Mouse (Mus musculus): ENCODE results near the gene Drg1.
"Not testable (repeated sequence)": the region's sequence is repeated elsewhere in the genome, so short reads cannot be mapped to it uniquely, and the experiment has no call there.

Drg1 gene

DNA sequence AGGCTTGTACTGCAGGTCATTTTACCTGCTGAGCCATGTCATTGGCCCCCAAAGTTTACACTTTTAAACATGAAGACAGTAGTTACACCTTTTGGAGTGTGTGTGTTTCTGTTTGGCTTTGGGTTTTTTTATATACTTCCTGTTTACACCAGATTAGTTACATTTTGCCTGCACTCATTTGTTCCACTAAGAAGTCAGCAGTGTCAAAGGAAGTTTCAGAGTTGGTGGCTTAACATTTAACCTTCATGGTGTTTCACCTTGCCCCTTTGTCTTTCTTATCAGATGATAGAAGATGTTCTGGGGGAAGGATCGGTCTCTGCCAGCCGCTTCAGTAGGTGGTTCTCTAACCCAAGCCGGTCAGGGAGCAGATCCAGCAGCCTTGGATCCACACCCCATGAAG is 39.1 kb downstream of the Drg1 start:
- in situ Hi-C loops (cut with MboI, MseI) = loop anchor here (10.0 kb wide), 1 partner anchor 78 kb away; no protein-coding TSS in a partner anchor

DNA sequence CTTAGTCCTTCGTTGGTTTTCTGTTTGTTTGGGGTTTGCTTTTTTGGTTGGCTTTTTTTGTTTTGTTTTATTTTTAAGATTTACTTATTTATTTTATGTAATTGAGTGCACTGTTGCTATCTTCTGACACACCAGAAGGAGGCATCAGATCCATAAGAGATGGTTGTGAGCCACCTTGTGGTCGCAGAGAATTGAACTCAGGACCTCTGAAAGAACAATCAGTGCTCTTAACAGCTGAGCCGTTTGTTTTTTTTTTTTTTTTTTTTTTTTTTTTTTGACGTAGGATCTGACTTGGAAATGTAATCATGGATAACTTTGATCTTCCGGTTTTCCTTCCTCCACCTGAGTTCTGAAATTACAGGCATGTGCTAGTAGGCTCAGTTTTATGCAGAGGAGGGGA is 43.1 kb downstream of the Drg1 start:
- in situ Hi-C loops (cut with MboI, MseI) = loop anchor here (10.0 kb wide), 1 partner anchor 82 kb away; no protein-coding TSS in a partner anchor

- in situ Hi-C loops (cut with MboI, MseI) = no loop called here
Observed at GRCm38 (mm10) chr11:3212526-3212925, 53.7 kb downstream of the Drg1 start.

- in situ Hi-C loops (cut with MboI, MseI) = loop anchor here (10.0 kb wide), 1 partner anchor 1878 kb away; no protein-coding TSS in a partner anchor
Observed at GRCm38 (mm10) chr11:3206783-3207182, 59.4 kb downstream of the Drg1 start.

GRCm38 (mm10) chr11:3205207-3205606 is 61.0 kb downstream of the Drg1 start:
- in situ Hi-C loops (cut with MboI, MseI) = loop anchor here (10.0 kb wide), 1 partner anchor 1880 kb away; no protein-coding TSS in a partner anchor

DNA sequence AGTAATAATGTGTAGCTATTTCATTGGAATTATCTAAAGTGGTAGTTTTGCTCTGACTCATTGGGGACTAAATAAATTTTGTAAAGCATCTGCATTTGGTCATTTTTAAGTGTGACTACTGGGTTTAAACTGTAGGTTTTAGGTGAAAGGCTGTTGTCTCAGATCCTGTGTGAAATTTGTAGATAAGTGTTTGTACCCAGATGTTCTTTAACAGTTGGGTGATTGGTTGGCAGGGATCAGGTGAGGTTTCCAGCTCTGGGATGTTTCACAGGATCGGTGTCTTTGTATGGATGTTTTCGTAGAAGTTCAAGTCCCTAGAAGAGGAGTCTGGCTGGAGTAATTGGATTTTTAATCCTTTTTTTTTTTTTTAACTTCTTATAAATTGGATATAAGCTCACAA is 62.4 kb downstream of the Drg1 start:
- in situ Hi-C loops (cut with MboI, MseI) = loop anchor here (10.0 kb wide), 1 partner anchor 1881 kb away; no protein-coding TSS in a partner anchor

GRCm38 (mm10) chr11:3202781-3203441 is 63.3 kb downstream of the Drg1 start:
- in situ Hi-C loops (cut with MboI, MseI) = loop anchor here (10.0 kb wide), 1 partner anchor 1882 kb away; no protein-coding TSS in a partner anchor

GRCm38 (mm10) chr11:3202231-3202701 is 63.9 kb downstream of the Drg1 start, which contains the start of gene Eif4enif1:
Gene Eif4enif1, plus strand, starts transcription at chr11:3202392.
- in situ Hi-C loops (cut with MboI, MseI) = loop anchor here (10.0 kb wide), 1 partner anchor 1883 kb away; no protein-coding TSS in a partner anchor

DNA sequence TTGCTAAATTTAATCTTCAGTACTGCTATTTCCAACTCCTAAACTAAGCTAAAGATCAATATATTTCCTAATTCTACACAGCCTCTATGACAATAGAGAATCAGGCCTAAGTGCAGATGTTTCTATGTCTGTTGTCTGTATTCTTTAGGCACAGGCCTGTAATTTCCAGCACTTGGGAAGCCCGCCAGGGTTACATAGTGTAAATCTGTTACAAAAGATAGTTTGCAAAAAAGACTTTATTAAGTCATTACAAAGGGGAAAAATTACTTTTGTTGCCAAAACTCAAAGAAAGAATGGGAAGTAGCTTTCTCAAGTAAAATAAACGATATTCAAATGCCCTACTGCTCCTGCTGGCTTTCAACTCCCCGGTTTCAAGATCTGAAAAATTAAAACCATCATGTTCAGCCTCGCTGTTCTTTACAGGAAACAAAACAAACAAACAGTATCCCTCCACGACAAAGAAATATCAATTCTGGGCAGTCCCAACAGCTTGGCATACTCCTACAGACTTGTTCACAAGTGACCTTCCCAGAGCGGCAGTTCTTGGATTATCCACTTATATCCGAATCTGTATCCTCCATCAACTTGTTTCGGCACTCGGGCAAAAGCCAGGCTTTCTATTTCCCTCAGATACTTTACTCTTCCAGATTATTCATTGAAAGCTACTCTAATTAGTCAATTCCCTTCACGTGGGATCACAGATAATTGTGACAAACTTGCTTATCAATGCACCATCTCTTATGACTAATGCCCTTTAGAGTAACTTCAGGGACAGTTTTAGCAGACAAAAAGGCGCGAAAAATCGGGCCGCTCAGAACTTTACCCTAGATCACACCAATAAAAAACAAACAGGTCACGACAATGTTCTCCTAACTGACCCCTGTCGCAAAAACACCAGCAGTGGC is 64.6 kb downstream of the Drg1 start:
- in situ Hi-C loops (cut with MboI, MseI) = loop anchor here (10.0 kb wide), 1 partner anchor 1883 kb away; no protein-coding TSS in a partner anchor

DNA sequence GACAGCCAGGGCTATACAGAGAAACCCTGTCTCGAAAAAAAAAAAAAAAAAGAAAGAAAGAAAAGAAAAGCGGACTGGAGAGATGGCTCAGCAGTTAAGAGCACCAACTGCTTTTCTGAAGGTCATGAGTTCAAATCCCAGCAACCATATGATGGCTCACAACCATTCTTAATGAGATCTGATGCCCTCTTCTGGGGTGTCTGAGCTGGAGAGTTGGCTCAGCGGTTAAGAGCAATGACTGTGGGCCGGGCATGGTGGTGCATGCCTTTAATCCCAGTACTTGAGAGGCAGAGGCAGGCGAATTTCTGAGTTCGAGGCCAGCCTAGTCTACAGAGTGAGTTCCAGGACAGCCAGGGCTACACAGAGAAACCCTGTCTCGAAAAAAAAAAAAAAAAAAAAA is 65.6 kb downstream of the Drg1 start:
- in situ Hi-C loops (cut with MboI, MseI) = loop anchor here (10.0 kb wide), 1 partner anchor 1884 kb away; no protein-coding TSS in a partner anchor

DNA sequence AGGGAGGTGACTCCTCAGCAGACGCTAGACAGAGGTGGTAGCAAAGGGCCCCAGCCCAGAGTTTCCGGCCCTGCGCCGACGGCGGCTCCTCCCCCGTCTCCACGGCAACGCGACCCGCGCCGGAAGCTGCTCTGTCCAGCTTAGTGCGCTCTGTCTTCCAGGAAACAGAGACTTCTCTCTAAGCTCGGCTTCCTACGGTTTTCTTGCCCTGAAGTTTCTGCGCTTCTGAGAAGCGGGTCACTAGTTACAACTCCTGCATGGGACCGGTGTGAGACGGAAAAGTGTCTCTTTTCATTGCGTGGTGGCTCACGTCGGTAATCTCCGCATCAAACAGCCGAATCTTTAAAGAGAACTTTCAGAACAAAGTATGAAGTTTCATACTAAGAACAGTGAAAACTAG is 72.9 kb downstream of the Drg1 start, which contains the start of gene Sfi1:
TSS of gene Sfi1 (minus strand) at position 101 of the 400 bp plus-strand sequence.
- in situ Hi-C loops (cut with MboI, MseI) = no loop called here

DNA sequence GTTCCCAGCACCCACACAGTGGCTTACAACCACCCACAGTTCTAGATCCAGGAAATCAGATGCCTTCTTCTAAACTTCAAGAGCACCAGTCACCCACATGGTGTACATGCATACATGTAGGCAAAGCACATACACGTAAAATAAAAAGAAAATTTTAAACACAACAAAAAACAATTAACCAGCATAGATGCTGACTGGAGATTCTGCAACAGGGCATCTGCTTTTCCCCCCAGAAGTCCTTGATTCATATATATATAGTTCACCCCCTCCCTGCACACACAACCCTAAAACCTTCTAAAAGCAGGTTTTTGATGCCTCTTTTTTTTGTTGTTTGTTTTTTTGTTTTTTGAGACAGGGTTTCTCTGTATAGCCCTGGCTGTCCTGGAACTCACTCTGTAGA is 83.5 kb downstream of the Drg1 start:
- in situ Hi-C loops (cut with MboI, MseI) = not testable (repeated sequence)

DNA sequence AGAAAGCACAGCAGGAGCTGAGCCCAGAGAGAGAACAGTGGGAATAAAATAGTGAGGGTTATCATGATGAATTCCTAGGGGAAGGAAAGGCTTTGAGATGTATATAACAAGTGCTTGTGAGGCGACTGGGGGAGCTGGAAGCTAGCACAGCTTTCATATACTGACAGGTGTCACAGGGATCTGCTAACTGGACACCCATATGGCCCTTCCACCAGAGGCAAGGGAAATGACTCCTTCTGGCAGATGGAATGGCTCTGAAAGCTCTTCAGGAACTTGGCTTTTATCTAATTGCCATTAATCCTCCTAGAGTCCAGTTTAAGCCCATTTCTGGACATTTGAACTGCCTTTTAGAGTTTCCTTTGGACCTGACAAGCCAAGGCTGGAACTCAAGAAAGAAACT is 84.2 kb downstream of the Drg1 start:
- in situ Hi-C loops (cut with MboI, MseI) = not testable (repeated sequence)

- in situ Hi-C loops (cut with MboI, MseI) = not testable (repeated sequence)
Observed at GRCm38 (mm10) chr11:3181250-3181649, 85.0 kb downstream of the Drg1 start.

- in situ Hi-C loops (cut with MboI, MseI) = not testable (repeated sequence)
Observed at GRCm38 (mm10) chr11:3180510-3181160, 85.6 kb downstream of the Drg1 start.

- in situ Hi-C loops (cut with MboI, MseI) = not testable (repeated sequence)
Observed at GRCm38 (mm10) chr11:3179726-3180092, 86.5 kb downstream of the Drg1 start.

DNA sequence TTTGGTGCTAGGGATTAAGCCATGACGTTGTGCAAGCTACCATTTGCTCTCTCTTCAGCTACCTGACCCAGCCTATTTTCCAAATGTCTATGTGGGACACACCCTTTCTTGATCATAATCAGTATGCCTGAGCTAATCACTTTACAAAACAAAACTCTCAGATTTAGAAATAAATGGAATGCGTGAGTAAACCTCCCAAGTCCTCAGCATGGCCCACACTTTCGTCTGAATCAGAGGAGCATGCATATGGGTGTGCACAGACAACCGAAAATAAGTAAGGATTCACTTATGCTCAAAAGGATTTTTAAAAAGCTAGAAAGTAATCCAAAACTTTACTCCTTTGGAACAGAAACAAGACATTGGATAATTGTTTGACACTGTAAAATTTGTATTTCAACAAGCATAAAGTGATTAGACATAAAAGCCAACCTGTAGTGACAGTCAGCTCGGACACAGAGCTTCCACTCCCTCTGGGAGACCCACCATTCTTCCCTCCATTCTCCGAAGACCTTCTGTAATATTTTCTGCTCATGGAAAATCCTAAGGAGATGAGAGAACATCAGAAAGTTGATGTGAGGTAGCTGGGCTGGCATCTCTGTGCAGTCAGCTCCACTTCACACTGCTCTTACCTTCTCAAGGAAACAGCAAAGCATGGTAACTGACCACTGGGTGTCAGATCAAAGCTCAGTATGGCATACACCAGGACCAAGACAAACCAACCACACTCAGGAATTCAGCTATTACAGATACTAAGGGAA is 87.1 kb downstream of the Drg1 start:
- in situ Hi-C loops (cut with MboI, MseI) = not testable (repeated sequence)

DNA sequence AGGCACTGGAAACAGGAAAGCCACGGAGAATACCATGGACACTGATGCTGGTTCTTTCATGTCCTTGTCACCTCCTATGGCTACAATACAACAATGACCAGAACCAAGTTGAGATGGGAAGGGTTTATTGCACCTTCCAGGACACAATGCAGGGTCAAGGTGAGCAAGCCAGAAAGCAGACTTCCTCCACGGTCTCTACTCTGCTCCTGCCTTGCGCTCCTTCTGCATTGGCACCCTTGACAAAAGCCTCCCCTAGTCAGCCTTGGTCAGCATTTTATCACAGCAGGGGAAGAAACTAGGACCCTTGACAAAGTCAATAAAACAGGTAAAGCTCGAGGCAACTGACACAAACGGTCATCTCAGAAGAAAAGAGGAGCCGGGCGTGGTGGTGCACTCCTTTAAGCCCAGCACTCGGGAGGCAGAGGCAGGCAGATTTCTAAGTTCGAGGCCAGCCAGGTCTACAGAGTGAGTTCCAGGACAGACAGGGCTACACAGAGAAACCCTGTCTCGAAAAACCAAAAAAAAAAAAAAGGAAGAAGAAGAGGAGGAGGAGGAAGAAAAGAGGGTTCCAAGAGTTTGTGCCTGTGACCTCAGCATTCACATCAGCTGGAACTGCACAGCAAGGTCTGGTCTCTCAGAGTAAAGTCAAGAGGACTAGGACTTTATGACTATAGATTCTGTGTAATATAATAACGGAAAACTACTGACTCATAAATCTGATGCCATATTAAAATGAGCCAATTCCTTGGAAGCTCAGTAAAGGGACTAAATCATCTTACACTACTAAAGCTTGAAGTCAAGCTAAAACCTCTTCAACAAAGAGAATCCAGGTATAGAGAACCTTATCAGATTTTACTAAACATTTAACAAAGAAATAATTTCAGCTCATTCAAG is 92.5 kb downstream of the Drg1 start:
- in situ Hi-C loops (cut with MboI, MseI) = not testable (repeated sequence)

DNA sequence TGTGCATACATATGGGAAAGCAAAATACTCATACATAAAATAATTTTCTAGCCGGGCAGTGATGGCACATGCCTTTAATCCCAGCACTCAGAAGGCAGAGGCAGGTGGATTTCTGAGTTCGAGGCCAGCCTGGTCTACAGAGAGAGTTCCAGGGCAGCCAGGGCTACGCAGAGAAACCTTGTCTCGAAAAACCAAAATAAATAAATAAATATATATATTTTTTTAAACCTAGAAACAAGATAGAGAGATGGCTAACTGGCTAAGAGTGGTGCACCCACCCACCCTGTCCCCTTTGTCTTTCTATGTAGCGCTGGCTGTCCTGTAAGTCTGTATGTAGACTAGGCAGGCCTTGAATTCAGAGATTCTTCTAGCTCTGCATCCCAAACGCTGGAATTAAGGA is 93.7 kb downstream of the Drg1 start:
- in situ Hi-C loops (cut with MboI, MseI) = not testable (repeated sequence)

- in situ Hi-C loops (cut with MboI, MseI) = not testable (repeated sequence)
Observed at GRCm38 (mm10) chr11:3171931-3172330, 94.3 kb downstream of the Drg1 start.
